Mouse (Mus musculus): ENCODE data around the gene Ap1s1.

GRCm38 (mm10) chr5:137015913-137016312 lies 30.0 kb downstream of the Ap1s1 start:
- TF ChIP-seq CTCF (IDR thresholded peaks at IDR 0.05; ENCODE audit: low read depth), result no peak
- no peak for TF ChIP-seq EP300 (IDR thresholded peaks at IDR 0.05; ENCODE audit: low read depth)
